Mouse (Mus musculus): ENCODE measurements around the gene Klkb1. TPM values are rescaled to one million over a fixed set of nuclear protein-coding genes. Genes with fewer than 3 reads are reported as not detected.
A peak's percentile ranks its signal among the peaks of the same experiment; 100 is the strongest.
"Not testable (repeated sequence)": the region's sequence is repeated elsewhere in the genome, so short reads cannot be mapped to it uniquely, and the experiment has no call there.

Klkb1 gene
- total RNA-seq (2021), result under 1 TPM in 1 of 2 experiments, not detected in 1; 0.07 TPM
- long read RNA-seq, experiment 1, result 0 reads
- long read RNA-seq, experiment 2, result 0 reads

DNA sequence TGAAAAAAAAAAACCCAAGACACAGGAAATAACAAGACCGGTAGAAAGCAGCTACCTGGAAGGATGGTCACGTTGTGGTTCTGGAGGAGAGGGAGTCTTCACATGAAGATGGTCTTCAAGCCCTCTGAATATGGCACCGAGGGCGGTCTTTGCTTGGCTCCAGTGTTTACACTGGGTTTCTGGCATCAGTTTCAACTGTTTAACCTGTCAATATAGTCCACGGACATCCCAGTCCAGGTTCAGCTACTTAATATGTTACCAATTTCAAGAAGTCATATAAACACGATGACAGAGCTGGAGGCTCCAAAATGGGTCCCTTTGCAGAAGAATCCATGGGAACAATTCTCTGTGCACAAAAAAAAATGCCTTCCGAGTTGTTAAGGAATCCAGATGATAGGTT, at the start of gene Klkb1:
Klkb1 (minus strand) TSS at position 173 of the 400 bp plus-strand sequence.
- no peak for DNase-seq (ENCODE audit: low spot score)

DNA sequence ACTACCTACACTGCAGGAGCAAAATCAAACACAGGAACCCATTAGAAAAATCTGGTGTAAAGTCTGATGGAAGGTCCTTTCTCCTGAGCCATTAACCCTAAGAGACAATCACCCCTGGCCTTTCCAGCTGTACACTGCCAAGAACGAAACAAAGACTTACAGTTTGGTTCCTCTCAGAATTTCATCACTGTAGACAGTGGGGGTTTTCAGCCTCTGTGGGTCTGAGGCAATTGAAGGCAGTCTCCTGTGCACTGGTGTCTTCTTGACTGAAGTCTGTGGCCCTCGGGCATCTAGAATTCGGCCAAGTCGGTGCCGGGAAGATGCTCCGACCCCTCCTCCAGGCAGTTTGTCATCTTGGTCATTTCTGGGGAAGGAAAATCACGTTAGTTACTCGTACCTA, 49.6 kb upstream of the Klkb1 start:
- DNase-seq (ENCODE audit: low spot score), result no peak

DNA sequence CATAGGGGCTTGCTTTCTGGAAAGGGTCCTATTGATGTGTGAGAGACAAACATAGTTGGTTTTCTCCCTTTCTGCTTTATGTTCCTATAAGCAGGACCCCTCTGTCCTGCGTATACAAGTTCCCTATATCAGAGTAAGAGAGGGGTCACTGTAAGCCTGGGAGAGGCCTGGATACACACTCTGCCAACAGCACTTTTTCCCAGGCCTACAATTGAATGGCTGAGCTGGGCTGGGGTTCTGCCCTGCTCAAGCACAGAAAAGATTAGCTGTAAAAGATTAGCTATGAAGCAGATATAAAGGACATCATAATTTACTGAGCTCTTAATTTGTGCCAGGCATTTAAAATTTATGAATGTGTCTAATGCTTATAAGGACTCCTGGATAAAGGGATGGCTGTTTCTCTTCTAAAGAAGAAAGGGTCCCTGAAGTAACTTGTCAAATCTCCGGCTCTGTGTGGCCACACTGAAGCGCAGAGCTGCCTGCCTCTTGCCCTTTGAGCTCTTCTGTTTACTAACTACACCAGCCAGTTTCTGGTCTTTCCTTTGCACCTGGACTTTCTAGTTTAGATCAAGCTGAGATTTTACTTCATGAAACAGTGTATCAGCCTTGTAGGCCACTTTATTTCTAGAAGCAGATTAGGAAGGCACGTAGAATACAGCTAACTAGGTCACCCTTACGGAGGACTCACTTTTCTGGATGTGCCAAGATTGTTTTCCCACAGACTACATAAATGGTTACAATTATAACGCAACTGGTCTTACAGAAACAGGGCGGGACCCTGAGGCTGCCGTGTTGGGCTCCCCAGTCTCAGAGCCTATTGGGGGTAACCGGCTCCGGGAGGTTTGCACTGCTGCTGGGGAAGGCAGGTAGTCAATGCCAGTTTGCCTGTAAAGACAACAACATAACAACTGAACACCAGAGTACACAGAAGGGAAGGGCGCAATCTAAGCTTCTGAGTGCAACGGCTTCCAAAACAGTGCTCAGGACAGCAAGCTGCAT, 47.3 kb upstream of the Klkb1 start:
- no peak for DNase-seq (ENCODE audit: low spot score)

DNA sequence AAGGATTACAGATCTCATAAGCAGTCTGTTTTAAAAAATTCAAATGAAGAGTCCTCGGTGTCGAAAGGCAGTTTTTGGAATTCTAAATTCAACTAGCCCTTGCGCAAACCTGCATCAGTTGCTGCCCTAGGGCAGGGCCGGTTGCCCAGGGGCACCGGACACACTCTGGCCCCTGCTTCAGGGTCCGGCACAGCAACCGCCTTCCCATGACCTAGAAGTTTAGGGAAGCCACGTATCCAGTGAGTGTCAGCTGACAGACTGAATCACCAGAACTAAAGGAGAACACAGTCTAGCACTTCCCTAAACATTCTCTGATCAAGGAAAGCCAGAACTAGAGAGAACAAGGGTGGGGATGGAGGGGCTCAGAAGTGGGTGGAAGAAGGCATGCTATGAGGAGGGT, 38.8 kb upstream of the Klkb1 start:
- peak; percentile 18 for DNase-seq (ENCODE audit: low spot score)

DNA sequence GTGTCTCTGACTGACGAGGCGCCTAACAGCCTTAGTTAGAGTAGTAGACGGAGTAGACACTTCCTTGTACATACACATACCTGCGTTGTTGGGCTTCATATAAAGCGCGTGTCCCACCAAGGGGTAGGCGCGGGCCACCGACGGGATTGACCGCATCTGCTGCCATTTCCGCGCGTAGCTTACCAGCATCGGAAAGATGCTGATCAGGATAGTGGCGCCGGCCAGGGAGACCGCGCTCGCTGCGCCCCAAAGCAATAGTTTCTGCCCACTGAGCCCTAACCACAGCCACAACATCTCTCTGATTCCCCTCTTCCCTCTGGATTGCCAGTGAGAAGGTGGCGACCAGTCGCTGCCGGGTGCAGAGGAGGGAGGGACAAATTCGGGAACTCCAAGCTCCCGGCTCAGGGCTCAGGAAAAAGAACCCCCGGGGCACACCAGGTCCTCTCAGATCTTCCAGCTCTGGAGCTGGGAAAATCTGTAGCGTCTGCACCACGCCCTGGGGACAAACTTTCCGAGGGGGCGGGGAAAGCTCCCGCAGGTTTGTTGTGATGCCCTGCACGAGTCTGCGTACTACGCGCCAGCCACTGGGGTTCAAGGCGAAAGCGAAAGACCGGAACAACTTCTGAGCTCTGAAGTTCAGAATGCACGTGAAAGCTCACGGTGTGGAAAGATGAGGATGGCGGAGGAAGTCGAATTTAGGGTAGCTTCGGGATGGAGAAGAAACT, 38.2 kb upstream of the Klkb1 start, which contains the start of gene Cyp4v3:
Cyp4v3 (minus strand) TSS at position 532 of the 725 bp plus-strand sequence.
- DNase-seq (ENCODE audit: low spot score), result peak; percentile 68

DNA sequence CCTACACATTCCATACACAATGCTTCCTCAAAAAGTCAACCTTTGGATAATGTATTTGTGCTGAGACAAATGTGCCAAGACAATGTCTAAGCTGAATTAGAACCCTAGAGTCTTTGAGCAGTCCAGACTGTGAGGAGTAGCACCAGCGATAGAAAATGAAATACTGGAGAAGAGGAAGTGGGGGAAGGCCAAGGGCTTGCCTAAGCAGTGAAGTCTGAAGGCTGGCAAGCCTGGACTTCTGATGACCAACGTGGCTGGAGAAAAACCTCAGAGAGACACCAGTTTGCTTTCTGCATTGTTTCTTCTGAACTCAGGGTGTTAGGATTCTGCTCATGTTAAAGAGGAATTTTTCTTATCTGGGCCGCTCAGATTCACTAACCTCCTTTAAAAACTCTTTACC, 36.2 kb upstream of the Klkb1 start:
- no peak for DNase-seq (ENCODE audit: low spot score)

DNA sequence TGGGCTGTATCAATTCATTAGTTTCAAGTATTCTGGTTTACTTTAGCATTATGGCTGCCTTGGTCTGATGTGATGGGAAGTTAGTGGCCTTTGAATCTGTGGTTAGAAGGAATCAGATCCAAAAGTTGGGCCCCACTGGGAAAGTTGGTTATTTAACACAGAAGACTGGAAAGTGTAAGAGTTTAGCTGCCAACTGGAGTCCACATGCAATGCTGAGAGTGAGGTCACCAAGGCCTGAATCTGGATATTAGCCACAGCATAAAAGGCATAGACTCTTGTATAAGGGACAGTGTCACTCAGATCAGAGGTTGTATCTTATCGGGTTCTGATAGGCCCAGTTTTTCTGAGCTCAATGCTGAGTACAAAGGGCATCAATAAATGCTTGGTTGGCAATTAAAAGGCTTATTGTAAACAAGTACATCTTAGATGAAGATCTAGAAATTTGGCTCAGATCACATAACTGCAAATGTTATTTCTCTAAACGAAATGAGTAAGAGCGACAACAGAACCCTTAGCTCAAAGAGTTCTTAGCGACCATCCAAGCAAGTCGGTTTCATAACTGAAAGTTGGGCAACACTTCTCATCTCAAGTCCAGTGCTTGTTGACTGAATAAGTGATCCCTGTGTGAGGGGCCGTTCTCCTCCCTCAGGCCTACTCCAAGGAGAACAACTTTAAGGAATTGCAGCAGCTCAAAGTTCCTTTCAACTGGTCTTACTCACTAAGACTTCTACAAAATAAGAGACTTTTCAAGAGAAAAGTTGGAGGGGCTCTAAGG, 34.7 kb upstream of the Klkb1 start:
- no peak for DNase-seq (ENCODE audit: low spot score)

DNA sequence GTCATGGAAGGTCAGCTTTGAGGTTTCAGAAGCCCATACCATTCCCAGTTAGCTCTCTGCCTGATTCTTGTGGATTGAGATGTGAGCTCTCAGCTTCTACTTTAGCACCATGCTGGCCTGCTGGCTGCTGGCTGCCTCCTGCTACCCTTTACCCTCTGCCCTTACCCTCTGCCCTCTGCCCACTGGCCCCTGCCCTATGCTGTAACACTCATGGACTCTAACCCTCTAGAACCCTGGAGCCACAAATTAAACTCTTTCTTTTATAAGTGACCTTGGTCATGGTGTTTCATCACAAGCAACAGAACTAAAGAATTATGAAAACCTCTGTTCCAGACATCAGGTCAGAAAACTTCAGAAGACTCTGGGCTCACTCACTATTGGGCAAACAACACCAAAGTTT, 32.4 kb upstream of the Klkb1 start:
- not testable (repeated sequence) for DNase-seq (ENCODE audit: low spot score)

DNA sequence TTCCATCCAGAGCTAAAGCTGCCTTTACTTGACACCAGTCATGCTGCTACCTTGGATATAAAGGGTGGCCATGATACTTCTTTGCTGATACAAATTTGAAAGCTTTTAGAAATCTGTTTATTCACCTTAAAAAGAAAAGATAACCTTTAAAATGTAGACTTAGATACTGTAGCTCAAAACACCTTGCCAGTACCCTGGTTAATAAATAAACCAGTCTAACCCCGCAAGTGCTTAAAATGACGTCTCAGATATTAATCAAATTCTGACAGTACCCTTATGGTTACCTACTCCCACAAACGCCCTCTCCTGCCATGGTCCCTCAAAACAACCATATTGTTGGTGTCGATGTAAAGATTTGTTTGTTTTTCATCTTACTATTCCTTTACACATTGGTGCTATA, 29.5 kb upstream of the Klkb1 start:
- no peak for DNase-seq (ENCODE audit: low spot score)

DNA sequence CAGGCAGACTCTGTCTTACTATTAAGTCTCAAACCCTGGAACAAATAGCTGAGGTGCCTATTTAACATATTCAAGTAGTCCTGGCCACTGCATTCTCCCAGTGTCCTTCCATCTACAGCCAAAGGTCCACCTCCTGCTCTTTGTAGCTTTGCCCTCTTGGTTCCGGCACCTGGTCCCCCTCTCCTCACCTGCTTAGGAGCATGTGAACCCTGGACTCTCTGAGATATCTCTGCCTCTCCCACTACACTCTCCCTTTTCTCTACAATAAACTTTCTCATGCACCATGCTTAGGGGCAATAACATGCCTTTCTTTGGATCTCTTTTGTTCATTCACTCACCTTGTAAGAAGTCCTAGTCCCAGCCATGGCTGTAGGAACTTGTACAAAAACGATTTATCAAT, 26.7 kb upstream of the Klkb1 start:
- no peak for DNase-seq (ENCODE audit: low spot score)

DNA sequence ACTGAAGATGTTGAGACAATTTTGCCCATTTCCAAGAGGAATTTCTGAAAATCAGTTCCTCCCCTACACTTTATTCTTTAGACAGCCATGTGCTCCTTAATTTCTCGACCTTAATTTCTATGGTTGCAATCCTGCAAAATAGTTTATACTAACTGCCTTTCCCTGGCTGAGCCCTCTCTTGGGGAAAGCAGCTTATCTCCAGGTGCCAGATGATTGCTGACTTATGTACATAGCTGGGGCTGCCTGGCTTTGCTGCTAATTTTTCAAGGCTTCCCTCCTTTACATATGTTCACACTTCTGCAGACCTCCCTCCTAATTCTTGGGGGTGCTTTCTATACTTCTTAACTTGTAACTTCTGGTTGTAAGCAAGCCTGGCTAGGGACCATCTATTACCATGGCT, 26.3 kb upstream of the Klkb1 start:
- no peak for DNase-seq (ENCODE audit: low spot score)

DNA sequence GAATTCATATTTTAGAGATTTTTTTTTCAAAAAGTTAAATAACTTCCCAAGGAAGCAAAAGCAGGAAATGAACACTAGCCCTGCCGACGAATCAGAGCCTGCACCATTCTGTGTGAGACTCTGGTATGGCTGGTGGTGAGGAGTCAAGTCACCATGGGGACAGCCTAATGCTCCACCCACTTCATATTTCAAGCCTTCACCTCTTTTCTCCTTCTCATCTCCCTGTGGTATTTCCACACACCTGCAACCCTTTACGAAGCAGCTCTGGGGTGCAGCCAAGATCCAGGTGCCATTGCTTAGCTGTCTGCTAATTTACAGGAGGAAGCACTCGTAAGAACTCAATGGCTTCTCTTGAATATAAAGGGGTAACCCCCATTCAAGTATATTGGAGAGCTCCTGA, 16.3 kb upstream of the Klkb1 start:
- DNase-seq (ENCODE audit: low spot score), result no peak

DNA sequence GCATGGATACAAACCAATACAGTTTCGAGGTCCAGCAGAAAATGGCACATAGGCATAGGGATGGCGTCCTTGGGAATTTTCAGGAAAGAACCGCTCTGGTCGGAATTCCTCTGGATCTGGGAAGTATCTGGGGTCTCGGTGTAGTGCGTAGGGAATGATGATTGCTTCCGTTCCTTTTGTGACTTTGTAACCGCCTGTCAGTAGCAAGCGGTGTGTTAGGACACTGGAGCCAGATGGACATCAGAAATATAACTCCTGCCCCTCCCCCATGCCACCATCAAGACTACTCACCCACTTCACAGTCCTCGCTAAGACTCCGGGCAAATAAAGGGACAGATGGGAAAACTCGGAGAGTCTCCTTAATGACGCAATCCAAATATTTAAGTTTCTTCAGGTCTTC, 13.7 kb upstream of the Klkb1 start, which contains the start of gene Gm45753:
Gm45753 (minus strand) TSS at position 101 of the 400 bp plus-strand sequence.
- DNase-seq (ENCODE audit: low spot score), result no peak

DNA sequence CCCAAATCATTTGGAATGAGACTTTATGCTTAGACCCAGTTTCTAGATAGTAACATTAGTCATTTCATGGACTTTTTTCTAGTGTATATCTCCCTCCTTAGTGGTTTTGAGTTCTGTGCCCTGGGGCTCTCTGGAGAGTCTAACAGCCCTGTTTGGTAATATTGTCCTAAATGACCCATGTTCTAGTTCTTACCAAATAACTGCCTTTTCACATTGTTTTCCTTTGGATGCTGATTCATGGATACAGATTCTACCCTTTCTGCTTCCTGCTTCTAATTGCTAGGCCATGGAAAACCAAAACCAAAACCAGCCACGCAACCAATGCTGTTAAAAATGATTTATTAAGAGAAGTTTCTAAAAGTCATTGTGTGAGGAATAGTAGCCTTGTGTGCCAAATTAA, 10.8 kb upstream of the Klkb1 start:
- no peak for DNase-seq (ENCODE audit: low spot score)

DNA sequence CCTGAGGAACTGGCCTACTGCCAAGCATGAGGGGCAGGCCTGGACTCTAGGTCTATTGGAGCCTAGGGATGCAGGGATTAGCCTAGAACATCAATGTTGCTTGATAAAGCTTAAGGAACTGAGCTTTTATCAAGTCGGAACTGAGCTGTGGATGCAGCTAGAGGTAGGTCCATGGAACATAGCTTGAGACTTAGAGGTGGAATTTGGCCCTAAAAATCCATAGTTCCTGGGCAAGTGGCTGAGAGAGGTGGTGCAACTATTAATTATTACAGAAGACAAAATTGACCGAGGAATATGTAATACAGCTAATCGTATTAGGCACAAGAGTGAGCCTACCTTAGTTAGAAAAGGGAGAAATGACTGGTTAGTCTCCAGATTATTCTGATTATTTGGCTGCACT, 9.7 kb upstream of the Klkb1 start:
- no peak for DNase-seq (ENCODE audit: low spot score)

DNA sequence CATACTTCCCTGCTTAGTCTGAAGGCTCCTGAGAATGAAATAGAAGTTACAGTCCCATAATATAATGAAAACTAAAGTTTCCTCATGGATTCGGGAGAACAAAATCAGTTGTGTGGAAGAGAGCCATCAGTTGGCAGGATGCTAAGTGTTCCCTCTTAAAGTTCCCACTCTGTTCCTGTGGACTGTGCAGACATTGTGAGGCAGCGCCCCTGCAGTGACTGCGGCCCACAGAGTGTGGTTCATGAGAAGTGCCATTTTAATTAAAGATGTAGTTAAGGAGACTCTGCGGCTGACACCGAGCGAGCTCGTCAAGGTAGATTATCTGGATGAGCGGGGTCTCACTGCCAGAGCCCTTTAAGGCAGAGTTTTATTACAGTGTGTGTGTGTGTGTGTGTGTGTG, 7.7 kb upstream of the Klkb1 start:
- DNase-seq (ENCODE audit: low spot score), result no peak

DNA sequence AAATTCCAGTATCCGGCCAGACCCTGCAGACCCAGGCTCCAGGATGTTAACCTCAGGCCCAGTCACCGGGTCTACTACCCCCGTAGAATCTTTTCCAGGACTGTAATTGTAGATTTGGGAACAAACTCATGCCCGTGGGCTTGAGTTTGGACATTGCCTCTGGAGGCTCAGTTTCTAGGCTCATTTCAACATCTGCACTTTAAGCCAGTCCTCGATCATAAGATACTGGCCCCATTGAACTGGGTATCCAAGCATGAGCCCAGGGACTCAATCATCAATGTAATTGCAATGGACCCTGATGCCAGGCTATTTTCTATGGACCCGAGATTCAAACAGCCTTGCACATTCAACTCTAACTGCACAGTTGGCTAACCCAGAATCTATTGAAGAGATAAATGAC, 617 bp upstream of the Klkb1 start:
- DNase-seq (ENCODE audit: low spot score), result no peak

DNA sequence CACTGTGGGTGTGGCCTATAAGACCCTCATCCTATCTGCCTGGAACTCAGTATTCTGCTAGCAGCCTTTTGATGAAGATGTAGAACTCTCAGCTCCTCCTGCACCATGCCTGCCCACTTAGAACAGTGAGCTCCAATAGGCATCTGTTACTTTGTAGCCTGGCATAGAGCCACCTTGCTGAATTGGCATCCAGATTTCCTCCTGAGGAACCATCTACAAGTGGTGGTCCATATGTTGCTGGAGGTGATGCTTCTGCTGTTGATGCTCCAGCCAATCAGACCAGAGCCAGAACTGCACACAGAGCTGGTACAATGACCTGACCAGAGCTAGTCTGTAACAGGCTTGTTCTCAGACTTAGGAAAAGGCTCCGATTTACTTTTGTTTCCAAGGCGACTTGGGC, 2.9 kb downstream of the Klkb1 start:
- no peak for DNase-seq (ENCODE audit: low spot score)

DNA sequence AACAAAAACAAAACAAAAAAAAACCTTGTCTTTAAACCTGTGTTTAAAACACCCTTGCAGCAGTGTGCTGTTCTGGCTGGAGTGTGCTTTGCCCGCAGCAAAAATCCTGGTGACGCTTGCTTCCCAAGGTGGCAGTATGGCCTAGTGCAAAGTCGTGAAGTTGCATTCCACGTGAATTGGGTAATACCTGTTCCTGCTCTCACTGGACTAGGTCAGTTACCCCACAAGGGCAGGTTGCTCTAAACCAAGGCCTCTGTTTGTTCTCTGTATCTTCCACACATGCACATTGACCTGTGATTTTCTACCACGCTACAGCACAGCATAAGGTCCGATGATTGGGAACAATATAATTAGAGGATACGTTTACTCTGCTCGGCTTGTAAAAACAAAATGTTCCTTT, 13.0 kb downstream of the Klkb1 start:
- no peak for DNase-seq (ENCODE audit: low spot score)

DNA sequence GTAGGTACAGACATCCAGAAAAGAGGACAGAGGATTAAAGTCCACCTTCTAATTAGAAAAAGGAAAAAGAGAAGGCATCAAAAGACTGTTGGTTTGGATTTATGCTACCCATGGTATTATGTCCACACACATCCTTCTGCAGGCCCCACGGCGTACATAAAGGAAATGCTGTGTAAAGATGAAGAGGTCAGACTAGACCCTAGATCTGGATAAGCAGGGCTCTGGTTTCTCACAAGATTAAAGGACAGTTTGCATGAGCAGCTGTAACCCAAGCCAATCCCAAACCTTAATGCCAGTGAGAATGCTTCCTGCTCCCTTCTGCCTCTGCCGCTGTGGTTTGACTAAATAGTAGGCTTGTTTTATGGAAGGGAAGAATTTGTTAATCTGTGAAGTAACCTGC, 17.2 kb downstream of the Klkb1 start:
- no peak for DNase-seq (ENCODE audit: low spot score)

DNA sequence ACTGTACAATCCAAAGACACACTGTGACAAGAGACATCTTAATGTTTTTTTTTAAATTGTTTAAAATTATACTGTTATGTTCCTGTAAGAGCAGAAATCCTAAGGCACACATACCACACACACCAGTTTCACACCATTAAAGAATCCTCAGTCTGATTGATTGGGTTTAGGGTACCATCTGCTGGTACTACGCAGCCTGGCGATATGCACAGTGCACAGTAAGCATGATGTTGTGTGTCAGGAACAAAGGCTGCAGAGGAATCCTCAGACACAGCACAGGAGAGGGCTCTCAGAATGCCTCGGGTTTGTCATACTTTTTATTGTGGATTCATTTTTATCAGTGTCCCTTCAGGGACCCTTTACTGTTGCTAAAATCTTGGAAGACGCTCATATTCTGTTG, 20.3 kb downstream of the Klkb1 start:
- DNase-seq (ENCODE audit: low spot score), result no peak

DNA sequence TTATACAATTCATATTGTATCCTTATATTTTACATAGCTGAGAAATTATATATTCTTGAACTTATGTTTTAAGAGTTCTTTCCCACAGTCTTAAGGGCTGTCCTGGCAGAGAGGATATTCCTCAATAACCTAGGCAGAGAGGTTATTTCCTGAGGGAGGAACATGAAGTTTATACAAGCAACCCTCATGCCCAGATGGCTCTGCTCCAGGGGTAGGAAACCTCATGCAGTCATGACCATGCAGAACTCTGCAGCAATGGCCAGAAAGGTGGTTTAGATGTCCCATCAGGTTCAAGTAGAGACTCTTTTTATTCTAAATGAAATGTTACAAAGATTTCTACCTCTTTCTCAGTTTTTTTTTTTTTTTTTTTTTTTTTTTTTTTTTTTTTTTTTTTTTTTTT, 25.6 kb downstream of the Klkb1 start:
- DNase-seq (ENCODE audit: low spot score), result no peak

All from gastrocnemius, adult 18-20 months (tissue).